Mouse (Mus musculus) hindbrain, embryonic 10.5 days (tissue): ENCODE results near the gene 1700011M02Rik. TPM values are rescaled to one million over a fixed set of nuclear protein-coding genes. Genes with fewer than 3 reads are reported as not detected.

Experiments
- polyA plus RNA-seq: library from polyadenylated mRNA; unstranded; fragments of >200 nt; fragmentation: Nextera tagmentation; extraction: Ambion mirVana; gene quantifications from 2 replicates; pipeline ENCODE4 v1.2.1, GENCODE M21; 2016

Gene 1700011M02Rik
- polyA plus RNA-seq, 1 experiment from 2014 or later: not detected

Other genes with a start within 250 kb of the 1700011M02Rik start
- not detected in 2 replicates for gene Gm3880, start 221.9 kb upstream of the 1700011M02Rik start, polyA plus RNA-seq
- gene Gm9112, start 201.3 kb upstream of the 1700011M02Rik start, polyA plus RNA-seq: not detected in 2 replicates
- gene Dmrtc1b, start 201.0 kb upstream of the 1700011M02Rik start, polyA plus RNA-seq: not detected in 2 replicates
- gene Dmrtc1c1, start 105.9 kb upstream of the 1700011M02Rik start, polyA plus RNA-seq: not detected in 2 replicates
- not detected in 2 replicates for gene Dmrtc1c2, start 54.3 kb upstream of the 1700011M02Rik start, polyA plus RNA-seq
- not detected in 2 replicates for gene 1700031F05Rik, start 40.9 kb upstream of the 1700011M02Rik start, polyA plus RNA-seq
- 0.30 and 0.58 TPM in 2 replicates for gene Dmrtc1a, start 218 bp upstream of the 1700011M02Rik start, polyA plus RNA-seq
- gene 1700018G05Rik, start 19.5 kb downstream of the 1700011M02Rik start, polyA plus RNA-seq: not detected in 2 replicates